Mouse (Mus musculus) spleen, adult 12 weeks (tissue): ENCODE data around the gene Arhgap29.

ENCODE experiments used
- DNase-seq: peaks from one replicate; pipeline ENCODE4 v3.0.0; 2022; ENCODE audit warnings: low spot score

Gene Arhgap29

GRCm38 (mm10) chr3:122010292-122010691, 58.0 kb downstream of the Arhgap29 start:
- DNase-seq: no peak

DNA sequence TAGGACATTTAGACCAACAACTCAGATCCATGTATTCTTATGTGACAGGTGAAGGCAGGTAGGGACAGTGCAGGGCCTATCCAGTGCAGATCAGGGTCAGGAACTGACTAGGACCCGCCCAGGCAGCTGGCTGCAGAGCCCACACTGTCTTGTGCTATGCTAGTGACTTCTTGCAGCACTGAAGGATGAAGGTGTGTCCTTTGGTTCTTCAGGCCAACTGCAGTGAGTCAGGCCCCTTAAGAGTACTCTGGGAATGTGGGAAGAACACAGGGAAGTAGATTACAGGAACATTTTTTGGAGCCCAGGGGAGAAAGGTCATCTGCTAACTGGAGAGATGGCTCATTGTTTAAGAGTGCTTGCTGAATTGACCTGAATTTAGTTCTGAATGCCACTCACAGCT, 60.1 kb downstream of the Arhgap29 start:
- no peak for DNase-seq

DNA sequence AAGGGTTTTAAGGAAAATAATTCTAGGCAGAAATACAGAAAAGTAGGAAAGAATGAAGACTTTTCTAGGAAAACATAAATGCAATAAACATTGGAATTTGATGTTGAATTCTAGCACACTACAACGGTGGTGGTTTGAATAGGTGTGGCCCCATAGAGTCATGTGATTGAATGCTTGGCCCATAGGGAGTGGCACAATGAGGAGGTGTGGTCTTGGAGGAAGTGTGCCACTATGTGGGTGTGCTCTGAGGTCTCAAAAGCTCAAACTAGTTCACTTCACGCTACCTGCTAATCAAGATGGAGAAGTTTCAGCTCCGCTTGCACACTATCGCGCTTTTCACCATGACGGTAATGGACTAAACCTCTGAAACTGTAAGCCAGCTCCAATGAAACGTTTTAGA, 66.1 kb downstream of the Arhgap29 start:
- no peak for DNase-seq

GRCm38 (mm10) chr3:122019159-122019558, 66.8 kb downstream of the Arhgap29 start:
- DNase-seq: no peak

GRCm38 (mm10) chr3:122021029-122021652, 68.8 kb downstream of the Arhgap29 start:
- no peak for DNase-seq

GRCm38 (mm10) chr3:122022355-122022754, 70.0 kb downstream of the Arhgap29 start:
- no peak for DNase-seq

DNA sequence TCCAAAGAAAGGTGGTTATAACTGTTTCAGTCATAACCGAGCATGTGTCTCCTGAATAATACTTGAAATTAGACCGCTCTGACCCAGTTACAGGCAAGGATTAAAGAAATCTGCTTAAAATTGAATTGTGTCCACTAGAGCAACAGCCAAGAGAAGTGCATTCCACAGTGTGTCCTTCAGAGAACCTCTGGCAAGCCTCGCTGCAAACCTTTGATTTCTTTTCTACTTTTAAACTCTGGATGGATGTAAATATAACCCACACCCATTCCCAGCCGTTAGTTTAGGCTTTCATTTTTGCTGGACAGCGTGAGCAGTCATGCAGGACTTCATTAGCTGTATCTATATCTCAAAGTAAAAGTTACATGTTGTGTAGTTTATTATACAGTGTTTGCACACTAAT, 74.3 kb downstream of the Arhgap29 start:
- no peak for DNase-seq

DNA sequence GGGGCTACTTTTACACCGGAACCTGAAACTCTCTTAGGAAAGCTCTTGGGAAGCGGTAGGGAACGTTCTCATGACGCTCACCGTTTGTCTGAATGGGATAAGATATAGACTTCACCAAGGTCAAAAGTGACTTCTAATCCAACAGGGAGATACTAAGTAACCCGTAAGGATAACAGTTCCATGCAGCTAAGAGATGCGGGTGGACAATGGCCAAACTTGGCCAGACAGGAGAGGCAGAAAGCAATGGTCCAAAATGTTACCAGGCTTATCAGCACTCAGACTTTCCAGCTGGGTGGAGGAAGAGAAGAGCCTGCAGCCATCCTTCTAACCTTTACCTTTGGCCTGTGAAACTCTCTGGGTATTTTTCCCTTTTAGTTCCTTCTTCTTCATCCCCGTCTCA, 75.4 kb downstream of the Arhgap29 start:
- DNase-seq: no peak

GRCm38 (mm10) chr3:122033248-122033837, 81.0 kb downstream of the Arhgap29 start:
- no peak for DNase-seq

DNA sequence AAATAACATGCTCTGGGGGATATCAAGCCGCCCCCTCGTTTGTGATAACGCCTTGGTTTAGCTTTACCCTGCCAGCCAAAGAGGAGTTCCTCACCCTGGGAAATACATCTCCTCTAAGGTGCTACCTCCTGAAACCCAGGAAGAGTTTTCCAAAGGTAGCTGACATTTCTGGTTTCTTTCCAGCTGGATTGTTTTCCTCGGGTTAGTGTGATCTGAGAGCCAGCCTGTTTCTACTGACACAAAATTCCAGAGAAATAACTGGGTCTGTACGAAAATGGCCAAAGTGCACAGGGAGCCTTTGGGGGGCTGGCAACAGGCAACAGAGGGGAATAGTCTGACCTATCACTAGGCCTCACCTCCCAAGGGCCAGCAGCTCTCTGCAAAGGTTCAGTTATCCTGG, 81.9 kb downstream of the Arhgap29 start:
- no peak for DNase-seq

DNA sequence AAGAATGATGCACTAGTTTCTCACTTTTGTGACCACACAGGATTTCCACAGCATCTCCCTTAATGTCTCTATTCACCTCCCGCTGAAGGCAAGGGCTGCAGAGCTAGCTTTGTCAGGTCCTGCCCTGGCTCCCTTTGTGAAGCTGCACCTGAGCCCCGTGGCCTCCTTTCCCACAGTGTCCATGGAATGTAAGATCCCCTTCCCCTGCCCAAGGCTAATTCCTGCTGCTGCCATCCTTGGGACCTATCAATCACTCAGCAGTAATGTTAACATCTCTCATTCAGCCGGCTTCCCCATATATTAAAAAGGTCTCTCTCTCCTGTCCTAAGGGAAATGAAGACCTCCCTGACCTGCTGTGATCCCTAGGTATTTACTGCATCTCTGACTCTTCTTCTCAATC, 82.8 kb downstream of the Arhgap29 start:
- DNase-seq: no peak

- no peak for DNase-seq
Measured at GRCm38 (mm10) chr3:122040522-122040921, 88.2 kb downstream of the Arhgap29 start.

- DNase-seq: no peak
Measured at GRCm38 (mm10) chr3:122043102-122043501, 90.8 kb downstream of the Arhgap29 start.

DNA sequence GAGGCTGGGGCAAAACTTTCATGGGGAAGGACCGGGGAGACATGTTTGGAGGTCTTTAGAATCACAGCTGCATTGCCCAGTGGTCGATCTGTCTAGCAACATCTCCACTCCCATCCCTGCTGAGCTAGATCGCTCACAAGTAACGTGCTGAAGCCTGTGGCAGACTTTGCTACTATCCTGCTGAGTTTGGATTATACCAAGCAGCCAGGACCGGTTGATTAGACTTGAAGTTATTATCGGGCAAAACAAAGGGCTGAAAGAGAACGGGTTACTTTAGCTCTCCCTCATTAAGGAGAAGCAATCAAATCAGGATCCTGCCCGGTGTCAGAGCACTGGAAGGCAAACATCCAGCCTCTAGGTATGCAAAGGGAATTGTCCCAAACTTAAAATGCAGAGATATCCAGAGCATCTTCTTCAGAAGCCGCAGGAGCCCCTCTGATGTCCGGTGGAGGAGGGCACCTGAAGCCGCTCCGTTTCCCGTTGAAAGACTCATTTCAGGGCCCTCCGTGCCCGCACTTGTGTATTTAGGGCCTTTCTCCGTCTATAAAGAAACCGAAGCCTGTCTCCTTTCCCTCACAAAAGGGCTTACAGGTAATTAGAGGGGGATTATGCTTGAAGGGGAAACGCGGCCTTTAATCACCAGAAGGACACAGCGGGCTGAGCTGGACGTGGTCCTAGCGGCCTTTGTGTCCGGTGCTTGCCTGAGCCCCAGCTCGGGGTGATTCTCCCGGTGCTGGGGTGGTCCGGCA, 91.6 kb downstream of the Arhgap29 start, which contains the start of gene Abca4:
Gene Abca4 (plus strand): TSS at position 645 of the 749 bp plus-strand sequence.
- no peak for DNase-seq

DNA sequence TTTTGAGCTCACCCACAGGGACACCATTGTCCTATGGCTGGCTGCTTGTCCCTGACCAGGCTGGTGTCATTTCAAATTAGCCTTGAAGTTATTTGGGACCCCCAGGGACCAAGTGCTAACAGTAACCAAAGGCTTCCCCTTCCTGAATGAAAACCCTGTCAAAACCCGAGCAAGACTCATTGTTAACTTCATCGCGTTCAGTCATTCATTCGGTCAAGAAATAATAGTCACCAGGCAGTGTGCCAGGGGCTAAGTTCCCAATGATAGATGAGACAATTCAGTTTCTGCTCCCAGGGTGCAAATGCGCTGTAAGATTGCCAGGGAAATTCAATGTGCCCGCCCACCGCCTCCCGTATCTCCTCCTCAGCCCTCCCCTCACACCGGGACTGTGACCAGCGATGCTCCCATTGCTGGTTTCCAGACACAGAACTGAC, 93.9 kb downstream of the Arhgap29 start:
- no peak for DNase-seq

- no peak for DNase-seq
Measured at GRCm38 (mm10) chr3:122047402-122047801, 95.1 kb downstream of the Arhgap29 start.

DNA sequence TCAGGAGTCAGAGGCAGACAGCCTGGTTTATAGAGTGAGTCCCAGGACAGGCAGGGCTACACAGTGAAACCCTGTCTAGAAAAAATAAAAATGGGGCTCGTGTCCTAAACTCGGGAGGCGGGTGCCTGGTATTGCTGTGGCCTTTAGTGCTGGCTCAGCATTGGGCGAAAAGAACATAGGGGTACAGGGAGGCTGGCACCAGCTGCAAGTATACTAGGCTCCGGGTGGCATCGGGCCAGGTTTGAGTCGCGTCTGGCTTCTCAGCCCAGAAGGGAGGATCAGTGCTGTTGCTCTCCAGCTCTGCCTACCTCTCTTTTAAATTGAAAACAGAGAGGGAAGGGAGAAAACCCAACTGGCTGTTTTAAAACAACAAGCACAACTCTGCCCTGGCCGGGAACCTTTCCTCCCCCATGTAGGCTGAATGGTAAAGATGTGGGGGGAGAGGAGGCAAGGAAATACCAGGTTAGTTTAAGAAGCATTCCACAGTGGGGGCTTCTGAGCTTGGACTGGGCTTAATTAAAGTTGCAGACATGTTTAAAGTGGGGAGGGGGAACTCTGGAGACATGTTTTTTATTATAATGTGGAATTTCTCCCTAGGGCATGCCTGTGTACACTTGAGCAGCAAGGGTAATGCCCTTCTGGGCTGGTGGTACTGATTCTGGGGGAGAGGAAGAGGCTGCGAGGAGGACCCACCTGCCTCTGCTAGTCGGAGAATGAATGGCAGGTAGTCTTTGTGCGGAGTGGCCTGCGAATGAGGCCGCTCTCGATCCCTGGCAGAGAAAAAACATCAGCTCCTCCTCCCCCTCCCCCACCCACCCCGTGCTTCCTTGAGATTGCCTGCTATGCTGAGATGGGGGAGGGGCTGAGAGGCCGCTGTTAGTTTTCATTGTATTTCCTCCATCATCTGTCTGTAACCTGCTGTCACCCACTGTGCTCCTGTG, 95.8 kb downstream of the Arhgap29 start:
- no peak for DNase-seq

DNA sequence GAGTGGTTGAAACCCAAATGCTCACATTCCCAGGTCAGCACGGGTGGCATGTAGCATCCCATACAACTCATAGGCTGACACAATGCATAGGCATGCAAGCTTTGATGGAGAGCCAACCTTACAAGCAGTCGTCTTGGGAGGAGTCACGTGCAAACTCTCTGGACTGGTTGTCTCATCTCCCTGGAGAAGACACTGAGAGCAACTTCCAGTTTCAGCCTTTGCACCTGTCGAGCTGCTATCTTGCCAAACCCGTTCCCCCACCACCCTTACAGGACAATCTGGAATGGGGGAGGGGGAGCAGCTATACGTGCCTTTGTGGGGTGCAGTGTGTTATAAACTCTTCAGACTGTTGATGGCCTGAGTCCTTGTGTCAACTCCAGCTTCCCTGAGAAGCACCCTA, 96.8 kb downstream of the Arhgap29 start:
- DNase-seq: no peak

DNA sequence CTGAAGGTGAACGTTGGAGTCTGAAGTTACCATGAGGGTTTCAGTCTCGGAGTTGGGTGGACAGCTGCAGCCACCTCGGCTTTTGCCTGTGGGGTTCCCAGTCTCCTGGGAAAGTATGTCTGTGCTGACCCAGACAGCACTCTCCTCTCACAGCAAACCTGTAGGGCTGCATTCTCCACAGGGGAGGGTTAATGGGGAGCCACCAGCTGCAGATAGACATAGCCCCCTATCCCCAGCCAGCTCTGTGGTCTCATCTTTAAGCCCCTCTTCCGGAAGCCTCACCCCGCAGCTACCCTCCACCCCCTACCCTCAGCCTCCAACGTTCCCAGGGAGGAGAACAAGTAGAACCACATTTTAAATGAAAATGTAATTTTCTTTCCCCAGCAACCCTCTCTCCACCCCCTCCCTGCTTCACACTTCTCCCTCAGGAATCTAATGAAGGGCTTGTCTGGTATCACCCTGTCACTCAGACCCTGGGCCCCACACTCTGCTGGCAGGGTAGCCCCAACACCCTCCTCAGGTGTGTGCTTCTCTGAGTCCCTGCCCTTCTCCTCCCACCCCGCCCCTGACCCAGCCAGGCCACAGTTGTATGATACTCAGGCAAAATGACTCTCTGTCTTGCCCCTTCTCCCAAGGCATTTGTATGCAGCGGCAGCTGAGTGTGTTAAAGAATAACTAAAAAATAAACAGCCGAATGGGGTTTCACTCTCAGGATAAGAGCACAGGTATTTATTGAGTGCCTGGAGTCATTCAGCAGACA, 106.3 kb downstream of the Arhgap29 start:
- no peak for DNase-seq

DNA sequence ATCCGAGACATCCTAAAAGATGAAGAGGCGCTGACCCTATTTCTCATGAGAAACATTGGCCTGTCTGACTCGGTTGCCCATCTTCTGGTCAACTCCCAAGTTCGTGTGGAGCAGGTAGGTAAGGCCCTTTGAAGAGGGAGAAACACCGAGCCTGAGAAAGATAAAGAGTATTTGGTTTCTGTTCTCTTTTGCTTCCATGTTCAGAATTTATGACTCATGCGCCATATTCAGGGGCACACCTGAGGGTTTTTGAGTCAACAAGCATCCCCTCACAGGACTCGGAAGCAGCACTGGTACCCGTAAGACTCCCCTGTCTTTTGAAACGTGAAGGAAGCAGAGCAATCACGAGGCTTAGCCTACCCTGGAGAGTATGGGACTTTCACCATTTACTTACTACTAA, 110.2 kb downstream of the Arhgap29 start:
- no peak for DNase-seq
